ENCODE assay signal across 7 mouse cellular contexts in genomic region chr15:96507097-96507840, GRCm38 (mm10). TPM values are rescaled to one million over a fixed set of nuclear protein-coding genes. Genes with fewer than 3 reads are reported as not detected.
DNase-seq lines count a peak whose midpoint lies in the region; ATAC-seq and TF ChIP-seq lines count a peak whose summit lies in the region.

No protein-coding gene starts in this region.

- no peaks in the 10 kb centered on the region for H3K79me2 ChIP-seq in CH12.LX (replicated peaks; ENCODE audit: control insufficient read depth, extremely low read depth, insufficient read depth, poor library complexity, severe bottlenecking)

- TF ChIP-seq POLR2A in CH12.LX (IDR thresholded peaks at IDR 0.05; ENCODE audit: low read depth, low read length) = 0 out of 2 replicates have a peak, but pooled peaks have one; percentile 17

- no peaks in the 10 kb centered on the region for H3K36me3 ChIP-seq in CH12.LX (replicated peaks in 1 of 2; ENCODE audit: control insufficient read depth in 1 of 2, insufficient read depth in 1 of 2, low read length in 1 of 2)
- H3K36me3 ChIP-seq in lung, embryonic 15.5 days = no peaks in the 10 kb centered on the region

- 25% methylated on average over 18 of the region's 18 CpGs for WGBS in lung, embryonic 15.5 days

- in situ Hi-C loops in CH12.LX (cut with MboI; ENCODE audit: low pct_ligation_motif_present, low pct_unique_long_range_greater_than_20kb, low sequenced_read_pairs) = no loop called here

- peak; percentile 80 to 87 for TF ChIP-seq CTCF in CH12.LX (conservative IDR thresholded peaks at IDR 0.05 in 1 of 2, IDR thresholded peaks at IDR 0.05 in 1 of 2; ENCODE audit: low read depth in 2 of 2, low read length in 2 of 2)

- DNase-seq in B cell, adult 2 months = peak; percentile 79 to 80
- peak; percentile 75 for DNase-seq in CH12.LX (ENCODE audit: extremely low read depth)
- DNase-seq in c-Kit-positive CD71-positive TER-119-positive erythroid progenitor cells, embryonic 14.5 days (ENCODE audit: low spot score) = peak; percentile 47
- DNase-seq in heart, adult 8-10 months (ENCODE audit: low spot score) = peak; percentile 51
- DNase-seq in kidney, postnatal 25 days = peak; percentile 37 to 41
- peak; percentile 54 to 68 for DNase-seq in right cerebral cortex, adult 2 months (ENCODE audit: low spot score in 2 of 2)

- peak; percentile 73 for TF ChIP-seq RAD21 in CH12.LX (IDR thresholded peaks at IDR 0.05; ENCODE audit: low read depth, low read length)

- H3K9me3 ChIP-seq in CH12.LX (replicated peaks; ENCODE audit: low read length) = peaks cover 19% of the 10 kb centered on the region
- H3K9me3 ChIP-seq in lung, embryonic 15.5 days = 0 out of 2 replicates have a peak, but pooled peaks cover 9% of the 10 kb centered on the region

- H3K27ac ChIP-seq in CH12.LX (ENCODE audit: insufficient read depth, low read depth) = no peak overlapping the region
- H3K27ac ChIP-seq in lung, embryonic 15.5 days = no peak overlapping the region

- peaks cover 9% of the 10 kb centered on the region for H3K27me3 ChIP-seq in CH12.LX (replicated peaks)
- H3K27me3 ChIP-seq in lung, embryonic 15.5 days = no peaks in the 10 kb centered on the region

- peak overlapping the region; percentile 91 for H3K9ac ChIP-seq in CH12.LX (ENCODE audit: insufficient read depth, low read depth)
- H3K9ac ChIP-seq in lung, embryonic 15.5 days = no peak overlapping the region

- H3K4me2 ChIP-seq in CH12.LX (ENCODE audit: insufficient read depth, low read depth, poor library complexity, severe bottlenecking) = peak overlapping the region; percentile 59
- H3K4me2 ChIP-seq in lung, embryonic 15.5 days = peak overlapping the region; percentile 52

- TF ChIP-seq EP300 in CH12.LX (IDR thresholded peaks at IDR 0.05; ENCODE audit: low read length) = no peak

- dilution Hi-C loops in CH12.LX (cut with MboI; ENCODE audit: extremely low pct_ligation_motif_present, extremely low pct_unique_long_range_greater_than_20kb, low sequenced_read_pairs) = no loop called here

- H3K4me1 ChIP-seq in CH12.LX (ENCODE audit: control insufficient read depth in 1 of 2, insufficient read depth in 2 of 2) = peaks cover 3 to 4% of the 10 kb centered on the region in 2 experiments; a peak in 3 of 4 replicates
- no peaks in the 10 kb centered on the region for H3K4me1 ChIP-seq in lung, embryonic 15.5 days

- peak overlapping the region; percentile 48 to 61 (median 49) for H3K4me3 ChIP-seq in CH12.LX (replicated peaks in 1 of 3; ENCODE audit: low read depth in 2 of 3, low read length in 2 of 3, poor library complexity in 1 of 3)
- H3K4me3 ChIP-seq in lung, embryonic 15.5 days = peak overlapping the region; percentile 19

- ATAC-seq in lung, embryonic 15.5 days (ENCODE audit: borderline replicate concordance, extremely low read depth, low FRiP score, low TSS enrichment) = no peak

TF ChIP-seq in CH12.LX, 34 proteins besides CTCF, POLR2A, EP300 and RAD21:
- TF ChIP-seq TBP (conservative IDR thresholded peaks at IDR 0.05; ENCODE audit: low read depth, low read length) (peak; percentile 60), MEF2A (IDR thresholded peaks at IDR 0.05; ENCODE audit: borderline replicate concordance, low read depth, low read length) (no peak), SMC3 (IDR thresholded peaks at IDR 0.05; ENCODE audit: low read depth, low read length) (peak; percentile 71), NELFE (IDR thresholded peaks at IDR 0.05; ENCODE audit: low read depth, low read length) (0 out of 2 replicates have a peak, but pooled peaks have one; percentile 38), E2F4 (IDR thresholded peaks at IDR 0.05; ENCODE audit: insufficient replicate concordance, low read depth, low read length) (no peak), ELF1 (IDR thresholded peaks at IDR 0.05; ENCODE audit: low read depth, low read length) (peak; percentile 41; the same call in 1 of the 2 replicates), HCFC1 (IDR thresholded peaks at IDR 0.05; ENCODE audit: low read depth, low read length) (peak; percentile 44; the same call in 1 of the 2 replicates)

RNA-seq across cellular contexts. Expression of gene Scaf11, which starts 46.6 kb away (rescaled TPM):
- total RNA-seq in CH12.LX (2012; rRNA removed) = 57.2 and 63.9 TPM in 2 replicates
- 59.8 and 66.6 TPM in 2 replicates for total RNA-seq in CH12.LX (2014; rRNA removed)
- 88.0 and 92.0 TPM in 2 replicates for polyA plus RNA-seq in CH12.LX (2012; ENCODE audit: insufficient read length, low read depth)
- total RNA-seq in heart, adult 8-10 months (2022) = 10 to 100 TPM; 47.1 to 54.5 (median 48.3) TPM
- 91.1 and 93.5 TPM in 2 replicates for polyA plus RNA-seq in lung, embryonic 15.5 days (2015; fragmentation: Nextera tagmentation; extraction: Ambion mirVana)
